Mouse (Mus musculus) heart, adult 2 months (tissue): ENCODE data around the gene Olfml1. TPM values are rescaled to one million over a fixed set of nuclear protein-coding genes. Genes with fewer than 3 reads are reported as not detected.

ENCODE experiments used
- DNase-seq, 2 experiments: peaks; one replicate each; pipeline ENCODE4 v3.0.0; 2021
- H3K27ac ChIP-seq: fragments of 200-600 bp; 2 replicates; pipeline ENCODE4 v1.8.1; 2022
- H3K27me3 ChIP-seq: fragments of 200-500 bp; 2 replicates; pipeline ENCODE4 v1.6.1; 2012; ENCODE audit warnings: mild to moderate bottlenecking, low read length, inconsistent platforms, mixed read lengths; ENCODE audit not compliant: control insufficient read depth, insufficient read depth
- H3K36me3 ChIP-seq: fragments of 200-500 bp; 2 replicates; pipeline ENCODE4 v1.6.1; 2012; ENCODE audit warnings: low read length, inconsistent platforms; ENCODE audit not compliant: control insufficient read depth, insufficient read depth
- H3K4me1 ChIP-seq: fragments of 200-500 bp; 2 replicates; pipeline ENCODE4 v1.6.1; 2011; ENCODE audit warnings: low read length; ENCODE audit not compliant: control insufficient read depth, insufficient read depth
- H3K4me3 ChIP-seq: fragments of 200-600 bp; 2 replicates; pipeline ENCODE4 v1.8.1; 2022
- H3K79me2 ChIP-seq: fragments of 200-500 bp; replicated peaks from 2 replicates; pipeline ENCODE4 v1.6.1; 2012; ENCODE audit warnings: mild to moderate bottlenecking, inconsistent platforms, low read length, moderate library complexity, mixed read lengths; ENCODE audit not compliant: control insufficient read depth, insufficient read depth
- H3K9ac ChIP-seq: fragments of 200-500 bp; 2 replicates; pipeline ENCODE4 v1.6.1; 2012; ENCODE audit warnings: low read depth, mild to moderate bottlenecking, control low read depth, inconsistent platforms, low read length, mixed read lengths
- CTCF ChIP-seq: fragments of 200-600 bp; IDR thresholded peaks from 2 replicates; pipeline ENCODE4 v1.8.1; 2022; ENCODE audit warnings: antibody characterized with exemption, mild to moderate bottlenecking, moderate library complexity
- EP300 ChIP-seq: fragments of 200-500 bp; IDR thresholded peaks from 2 replicates; pipeline ENCODE4 v1.6.1; 2011; ENCODE audit warnings: low read depth, low read length, control low read depth; ENCODE audit not compliant: insufficient read depth
- POLR2A ChIP-seq: fragments of 200-500 bp; IDR thresholded peaks from 2 replicates; pipeline ENCODE4 v1.6.1; 2011; ENCODE audit warnings: mild to moderate bottlenecking, low read depth, low read length, control low read depth; ENCODE audit not compliant: insufficient read depth
- WGBS: fragments of 180-500 bp; shearing (Covaris S2); methylation state at CpG from one replicate; pipeline ENCODE4 v1.1.7; 2018; 5-methylcytosine and 5-hydroxymethylcytosine counted together
- intact Hi-C: fragments of 180-260 bp; cut with DNase I; formaldehyde crosslinking; loops from one replicate; pipeline ENCODE4 v1.15.1; 2025
- polyA plus RNA-seq: library from polyadenylated mRNA; depleted of rRNA; stranded (reverse); fragments of >200 nt; gene quantifications from 2 replicates; pipeline ENCODE4 v1.2.3, GENCODE M21; 2012
- total RNA-seq, 2 experiments: library from RNA; stranded (reverse); gene quantifications; 2 replicates each; pipeline ENCODE4 v1.2.3; 2021

Gene Olfml1
- total and polyA plus RNA-seq, 3 experiments: 4.0 to 4.6 (median 4.1) TPM

DNA sequence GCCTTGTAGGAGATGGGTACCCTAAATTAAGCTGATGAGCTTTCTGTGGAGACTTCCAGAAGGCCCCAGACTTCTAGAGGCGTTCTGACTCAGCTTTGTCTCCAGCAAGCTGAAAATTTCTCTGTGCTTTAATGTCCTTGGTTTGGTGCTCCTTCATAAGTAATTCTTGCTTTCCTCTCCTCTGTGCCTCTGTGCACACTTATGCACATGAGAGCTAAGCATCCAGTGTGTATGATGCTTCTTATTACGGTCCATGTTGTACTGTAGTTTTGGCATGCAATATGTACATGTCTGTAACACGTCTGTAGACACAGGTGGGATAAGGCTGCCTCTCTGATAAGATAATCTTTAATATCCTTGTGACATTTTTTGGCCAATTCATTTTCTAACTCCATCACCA lies 30.7 kb downstream of the Olfml1 start:
- H3K27ac ChIP-seq: no peak overlapping the region
- H3K4me3 ChIP-seq: no peak overlapping the region
- H3K79me2 ChIP-seq: no peaks in the 10 kb centered on the region
- H3K27me3 ChIP-seq: no peaks in the 10 kb centered on the region
- no peaks in the 10 kb centered on the region; the same call in 1 of the 2 replicates for H3K4me1 ChIP-seq
- TF ChIP-seq EP300 (no peak), POLR2A (no peak), CTCF (no peak)
- no peak for DNase-seq
- intact Hi-C loops: loop anchor here (5.0 to 10.0 kb wide), 3 partner anchors 69 to 147 kb away; no protein-coding TSS in a partner anchor
- H3K36me3 ChIP-seq: peaks cover 2% of the 10 kb centered on the region; the same call in 1 of the 2 replicates
- no peak overlapping the region for H3K9ac ChIP-seq
- WGBS: 58% methylated on average over 3 of the region's 3 CpGs

DNA sequence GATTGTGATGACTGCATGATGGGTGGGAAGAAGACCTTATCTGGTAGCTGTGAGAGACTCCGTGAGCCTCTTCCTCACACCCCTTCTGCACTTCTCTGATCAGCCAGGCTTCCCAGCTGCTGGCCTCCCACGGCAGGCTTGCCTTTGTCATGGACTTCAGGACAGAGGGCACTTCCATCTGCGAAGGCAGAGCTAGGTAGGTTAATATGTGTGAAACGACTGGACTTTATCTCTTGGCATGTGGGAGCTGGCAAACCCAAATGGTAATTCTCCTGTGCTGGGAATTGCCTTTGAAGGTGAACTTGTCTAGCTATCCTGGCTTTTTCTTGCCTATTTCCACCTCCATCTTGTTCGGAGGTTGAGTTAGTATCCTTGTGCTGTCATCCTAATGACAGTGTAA lies 33.4 kb downstream of the Olfml1 start:
- H3K27ac ChIP-seq: no peak overlapping the region
- no peaks in the 10 kb centered on the region for H3K36me3 ChIP-seq
- WGBS: 35% methylated on average over 5 of the region's 5 CpGs
- no peak for TF ChIP-seq CTCF
- TF ChIP-seq POLR2A: no peak
- TF ChIP-seq EP300: no peak
- H3K79me2 ChIP-seq: no peaks in the 10 kb centered on the region
- H3K4me3 ChIP-seq: no peak overlapping the region
- no peaks in the 10 kb centered on the region; the same call in 1 of the 2 replicates for H3K4me1 ChIP-seq
- no peak overlapping the region for H3K9ac ChIP-seq
- no peaks in the 10 kb centered on the region for H3K27me3 ChIP-seq
- no peak for DNase-seq
- intact Hi-C loops: no loop called here

DNA sequence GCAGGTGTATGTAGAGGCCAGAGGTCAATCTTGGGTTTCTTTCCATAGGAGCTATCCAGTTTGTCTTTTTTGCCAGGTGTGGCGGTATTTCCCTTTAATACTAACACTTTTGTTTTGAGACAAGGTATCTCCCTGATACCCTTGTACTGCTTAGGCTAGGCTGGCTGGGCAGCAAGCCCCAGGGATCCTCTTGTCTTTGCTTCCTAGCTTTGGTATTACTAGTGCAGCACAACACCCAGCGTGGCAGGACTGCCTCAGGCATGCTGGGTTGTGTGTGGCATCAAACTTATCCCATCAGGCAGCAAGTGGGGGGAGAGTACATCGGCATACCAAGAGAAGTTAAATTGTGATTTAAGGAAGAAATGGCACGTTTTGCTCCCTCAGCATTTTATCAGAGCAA lies 35.3 kb downstream of the Olfml1 start:
- H3K79me2 ChIP-seq: no peaks in the 10 kb centered on the region; the same call in 1 of the 2 replicates

DNA sequence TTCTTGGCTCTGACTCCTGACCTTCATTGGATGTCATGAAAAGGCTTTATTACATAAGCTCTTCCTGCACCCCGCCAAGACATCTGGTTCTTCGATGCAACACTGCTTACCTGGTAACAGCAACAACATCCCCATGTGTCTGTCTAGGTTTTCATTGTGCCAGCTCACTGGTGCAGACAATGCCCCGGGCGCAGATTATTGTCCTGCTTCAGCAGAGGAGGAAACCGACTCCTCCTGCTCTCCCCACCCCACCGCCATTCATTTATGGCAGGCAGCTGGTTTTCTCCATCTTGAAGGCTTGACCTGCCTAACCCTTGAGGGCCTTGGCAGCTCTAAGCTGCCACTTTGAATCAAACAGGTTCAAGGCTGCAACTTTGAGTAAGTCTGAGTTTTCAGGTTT lies 35.7 kb downstream of the Olfml1 start:
- intact Hi-C loops: no loop called here
- DNase-seq: peak in 1 of 2 experiments; percentile 8
- no peak overlapping the region for H3K9ac ChIP-seq
- no peak overlapping the region for H3K27ac ChIP-seq
- no peak for TF ChIP-seq CTCF
- no peak for TF ChIP-seq POLR2A
- TF ChIP-seq EP300: no peak
- no peaks in the 10 kb centered on the region; the same call in 1 of the 2 replicates for H3K79me2 ChIP-seq
- H3K36me3 ChIP-seq: no peaks in the 10 kb centered on the region
- H3K4me3 ChIP-seq: no peak overlapping the region
- H3K27me3 ChIP-seq: no peaks in the 10 kb centered on the region
- 76% methylated on average over 6 of the region's 6 CpGs for WGBS
- H3K4me1 ChIP-seq: no peaks in the 10 kb centered on the region; the same call in 1 of the 2 replicates

More for the DNA sequence above, 35.3 kb downstream of the Olfml1 start:
- Histone ChIP-seq H3K9ac (no peak overlapping the region), H3K4me1 (no peaks in the 10 kb centered on the region; the same call in 1 of the 2 replicates), H3K36me3 (no peaks in the 10 kb centered on the region), H3K27me3 (no peaks in the 10 kb centered on the region), H3K4me3 (no peak overlapping the region), H3K27ac (no peak overlapping the region)
- intact Hi-C loops: no loop called here
- 67% methylated on average over 4 of the region's 4 CpGs for WGBS
- TF ChIP-seq POLR2A (no peak), CTCF (no peak)
- no peak for DNase-seq

DNA sequence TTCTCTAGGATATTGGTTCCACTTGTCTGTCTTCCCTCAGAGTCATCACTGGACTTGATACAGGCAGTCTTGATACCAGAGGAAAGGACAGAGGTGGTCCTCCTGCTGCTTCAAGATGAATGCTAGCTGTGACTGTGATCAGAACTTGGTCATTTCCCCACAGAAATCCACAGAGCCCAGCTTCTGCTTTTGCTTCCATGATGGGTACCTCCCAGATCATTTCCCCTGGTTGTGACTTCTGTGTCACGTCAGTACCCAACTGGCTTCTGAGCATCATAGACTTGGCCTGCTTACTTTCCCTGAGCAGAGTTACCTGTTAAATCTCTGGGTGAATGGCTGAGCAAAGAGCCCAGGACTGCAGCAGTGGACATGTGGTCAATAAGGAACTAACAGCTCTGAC lies 40.5 kb downstream of the Olfml1 start:
- TF ChIP-seq POLR2A (no peak), CTCF (no peak), EP300 (no peak)
- DNase-seq: no peak
- no peaks in the 10 kb centered on the region for H3K36me3 ChIP-seq
- 84% methylated on average over 1 of the region's 1 CpGs for WGBS
- H3K9ac ChIP-seq: no peak overlapping the region
- H3K4me3 ChIP-seq: no peak overlapping the region
- H3K4me1 ChIP-seq: no peaks in the 10 kb centered on the region
- H3K79me2 ChIP-seq: no peaks in the 10 kb centered on the region; the same call in 1 of the 2 replicates
- H3K27me3 ChIP-seq: no peaks in the 10 kb centered on the region
- H3K27ac ChIP-seq: no peak overlapping the region
- intact Hi-C loops: no loop called here

DNA sequence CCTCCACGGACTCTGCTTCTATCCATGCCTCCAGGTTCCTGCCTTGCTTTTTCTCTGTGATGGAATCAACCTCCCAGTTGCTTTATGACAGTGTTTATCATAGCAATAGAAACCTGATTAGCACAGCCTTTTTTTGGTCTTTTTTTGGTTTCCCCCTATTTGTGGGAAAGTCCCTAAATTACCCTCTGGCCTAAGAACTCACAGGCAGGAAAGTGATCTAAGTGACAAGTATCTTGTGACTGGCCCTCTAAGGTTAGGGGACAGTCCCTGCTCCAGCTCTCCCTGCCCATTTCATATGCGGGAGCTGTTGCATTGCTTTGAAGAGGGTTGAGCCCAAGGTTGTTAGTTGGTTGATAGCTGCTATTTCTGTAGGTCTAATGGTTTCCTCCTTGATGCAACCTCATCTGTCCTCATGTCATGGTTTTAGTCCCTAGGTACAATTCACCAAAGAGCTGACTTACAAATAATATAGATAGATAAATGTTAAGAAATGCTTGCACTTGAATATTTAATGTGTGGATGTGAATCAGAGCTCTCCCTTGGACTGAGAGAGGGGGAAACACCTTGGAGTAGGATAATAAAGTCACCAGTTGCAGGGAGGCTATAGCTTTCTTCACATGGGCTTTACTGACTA lies 42.5 kb downstream of the Olfml1 start:
- no peak for TF ChIP-seq CTCF
- TF ChIP-seq EP300: no peak
- no peak for TF ChIP-seq POLR2A
- Histone ChIP-seq H3K36me3 (no peaks in the 10 kb centered on the region), H3K27ac (no peak overlapping the region), H3K4me3 (no peak overlapping the region), H3K9ac (no peak overlapping the region), H3K27me3 (no peaks in the 10 kb centered on the region), H3K79me2 (no peaks in the 10 kb centered on the region; the same call in 1 of the 2 replicates), H3K4me1 (no peaks in the 10 kb centered on the region)
- WGBS: 85% methylated on average over 2 of the region's 2 CpGs
- no peak for DNase-seq
- intact Hi-C loops: no loop called here
